Mouse (Mus musculus): ENCODE results near the gene Ppia.

GRCm38 (mm10) chr11:6463159-6463837 is 48.1 kb downstream of the Ppia start:
- TF ChIP-seq POLR2A (IDR thresholded peaks at IDR 0.05; ENCODE audit: control insufficient read depth, low read depth, low read length) = no peak
- no peak for TF ChIP-seq CTCF (IDR thresholded peaks at IDR 0.05; ENCODE audit: control insufficient read depth, insufficient read depth, insufficient replicate concordance, low read depth, low read length)

Data from testis, adult 2 months (tissue).